Mouse (Mus musculus) effector memory CD4-positive, alpha-beta T cell, adult 5 months (primary cell): Measurements from ENCODE around the gene Gfer. TPM values are rescaled to one million over a fixed set of nuclear protein-coding genes. Genes with fewer than 3 reads are reported as not detected.

ENCODE experiments used
- polyA plus RNA-seq: library from polyadenylated mRNA; unstranded; fragments of 100-300 nt; shearing (Covaris generic); gene quantifications from one replicate; pipeline ENCODE4 v1.2.1, GENCODE M21; 2017

Gfer gene
- 30.1 TPM for polyA plus RNA-seq

DNA sequence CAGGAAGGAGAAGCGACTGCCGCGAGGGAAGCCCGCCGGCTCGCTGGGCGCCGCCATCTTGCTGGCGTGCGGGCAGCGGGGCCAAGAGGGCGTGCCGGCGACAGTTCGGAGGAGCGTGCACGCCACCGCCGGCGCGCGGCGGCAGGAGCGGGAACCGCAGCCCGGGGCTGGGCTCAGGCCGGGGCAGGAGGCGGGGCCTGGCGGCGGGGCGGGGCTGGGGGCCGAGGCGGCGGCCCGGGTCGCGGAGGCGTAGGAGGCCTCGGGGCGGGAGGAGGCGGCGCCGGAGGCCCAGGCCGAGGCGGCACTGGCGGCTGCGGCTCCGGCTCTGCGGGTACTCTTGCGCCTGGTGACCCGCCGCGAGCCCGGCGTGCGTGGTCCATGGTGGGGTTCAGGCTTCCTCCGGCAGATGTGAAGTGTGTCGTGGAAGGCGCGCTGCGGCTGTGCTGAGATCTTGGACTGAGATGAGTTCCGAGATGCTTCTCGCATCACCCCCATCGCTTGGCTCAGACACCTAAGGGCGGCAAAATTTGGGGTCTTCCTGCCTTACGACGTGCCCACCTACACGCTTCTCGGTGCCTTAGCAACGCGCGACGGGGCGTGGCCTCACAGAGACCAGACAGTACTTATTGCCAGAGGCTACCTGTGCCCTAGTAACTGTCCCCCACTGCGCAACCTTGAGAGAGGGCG lies at the start of gene Gfer, which contains the start of gene Noxo1:
TSS of gene Gfer (minus strand) at position 146 of the 687 bp plus-strand sequence.
TSS of gene Noxo1 (plus strand) at position 224 of the 687 bp plus-strand sequence.

GRCm38 (mm10) chr17:24736330-24737051 lies 40.5 kb upstream of the Gfer start, which contains the start of gene Msrb1:
Gene Msrb1 (plus strand): TSS chr17:24736642.

DNA sequence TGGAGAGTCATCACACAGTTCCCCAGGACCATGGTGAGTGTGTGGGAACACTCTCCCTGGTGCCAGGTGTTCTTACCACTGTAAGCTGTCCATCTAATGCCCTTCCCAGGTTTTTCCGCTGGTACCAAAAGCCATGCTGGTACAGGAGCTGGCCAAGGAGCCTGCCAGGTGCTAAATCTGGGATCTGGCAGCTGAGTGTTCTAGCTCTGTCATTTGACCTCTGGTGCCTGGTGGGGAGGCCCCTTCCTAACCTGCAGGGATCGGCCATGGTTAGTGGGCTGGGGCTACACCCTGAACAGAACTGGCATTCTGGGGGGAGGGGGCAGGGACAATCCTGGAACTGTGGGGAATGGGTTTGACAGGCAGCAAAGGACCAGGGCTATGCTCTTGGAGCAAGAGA lies 31.7 kb upstream of the Gfer start, which contains the start of gene Rpl3l:
TSS of gene Rpl3l (plus strand) at position 203 of the 400 bp plus-strand sequence.

GRCm38 (mm10) chr17:24724184-24724583 lies 28.2 kb upstream of the Gfer start, which contains the start of gene Ndufb10:
Gene Ndufb10 (minus strand): TSS chr17:24724478.

GRCm38 (mm10) chr17:24717943-24718342 lies 22.0 kb upstream of the Gfer start, which contains the start of the genes Rnf151 and Rps2:
Gene Rnf151 (minus strand): TSS chr17:24718063.
Gene Rps2 (plus strand): TSS chr17:24718116.

GRCm38 (mm10) chr17:24706982-24707800 lies 11.2 kb upstream of the Gfer start, which contains the start of gene Tbl3:
Gene Tbl3 (minus strand): TSS chr17:24707660.

DNA sequence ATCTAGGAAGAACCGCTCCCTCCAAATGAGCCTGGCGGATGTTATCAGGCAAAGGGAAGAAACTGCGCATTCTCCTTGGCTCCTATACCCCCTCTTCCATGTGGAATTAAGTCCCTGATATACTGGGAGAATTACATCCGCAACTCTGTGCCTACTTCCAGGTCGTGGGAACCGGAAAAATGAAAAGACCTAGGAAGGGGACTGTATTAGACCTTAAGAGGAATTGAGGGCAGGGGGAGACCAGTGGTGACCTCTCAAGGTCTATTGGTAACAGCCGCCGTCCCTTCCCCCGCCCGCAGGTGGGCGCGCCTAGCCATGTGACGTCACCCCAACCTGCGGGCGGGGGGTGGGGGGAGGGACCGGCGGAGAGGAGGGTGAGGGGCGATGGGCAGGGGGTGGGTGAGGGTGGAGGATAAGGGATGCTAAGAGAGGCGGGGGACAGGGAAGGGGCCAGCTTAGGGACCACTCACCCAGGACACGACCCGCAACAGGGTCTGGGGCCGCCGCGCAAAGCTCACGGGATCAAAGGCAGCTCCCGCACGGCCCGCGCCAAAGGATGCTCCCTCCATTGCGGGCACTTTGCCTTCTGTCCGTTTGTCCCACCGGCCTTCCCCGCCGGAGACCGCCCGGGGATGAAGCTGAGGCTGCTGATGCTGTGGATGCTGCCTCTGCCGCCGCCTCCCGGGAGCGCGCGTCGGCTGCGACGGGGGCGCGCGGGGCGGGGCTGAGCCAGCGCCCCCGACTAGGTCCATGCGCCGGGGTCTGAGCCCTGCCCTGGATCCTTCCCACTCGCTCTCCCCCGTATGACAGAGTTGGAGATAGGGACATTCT lies 6.5 kb downstream of the Gfer start, which contains the start of gene Syngr3:
TSS of gene Syngr3 (minus strand) at position 705 of the 831 bp plus-strand sequence.

GRCm38 (mm10) chr17:24669545-24670245 lies 26.3 kb downstream of the Gfer start, which contains the start of gene Zfp598:
Gene Zfp598 (plus strand): TSS chr17:24669687.

GRCm38 (mm10) chr17:24658017-24658758 lies 37.8 kb downstream of the Gfer start, which contains the start of gene Npw:
Gene Npw (minus strand): TSS chr17:24658457.

GRCm38 (mm10) chr17:24650070-24650616 lies 45.8 kb downstream of the Gfer start, which contains the start of gene Slc9a3r2:
Gene Slc9a3r2 (minus strand): TSS chr17:24650327.

Other genes starting within 250 kb of the Gfer start
- gene E4f1, start 225.8 kb downstream of the Gfer start, polyA plus RNA-seq, result 99.5 TPM
- 15.6 TPM for gene Pgp, start 225.8 kb downstream of the Gfer start, polyA plus RNA-seq
- not detected for gene Bricd5, start 222.3 kb downstream of the Gfer start, polyA plus RNA-seq
- 13.8 TPM for gene Mlst8, start 217.1 kb downstream of the Gfer start, polyA plus RNA-seq
- 0.22 TPM for gene Caskin1, start 207.6 kb downstream of the Gfer start, polyA plus RNA-seq
- 67.3 TPM for gene Traf7, start 168.2 kb downstream of the Gfer start, polyA plus RNA-seq
- 2.9 TPM for gene Rab26, start 161.9 kb downstream of the Gfer start, polyA plus RNA-seq
- 51.9 TPM for gene Pkd1, start 146.3 kb downstream of the Gfer start, polyA plus RNA-seq
- 34.7 TPM for gene Tsc2, start 63.5 kb downstream of the Gfer start, polyA plus RNA-seq
- 2.6 TPM for gene Nthl1, start 63.5 kb downstream of the Gfer start, polyA plus RNA-seq
- gene Slc9a3r2, start 45.8 kb downstream of the Gfer start, polyA plus RNA-seq, result 0.34 TPM
- gene Npw, start 37.7 kb downstream of the Gfer start, polyA plus RNA-seq, result not detected
- 20.9 TPM for gene Zfp598, start 26.5 kb downstream of the Gfer start, polyA plus RNA-seq
- gene Syngr3, start 6.2 kb downstream of the Gfer start, polyA plus RNA-seq, result 0.34 TPM
- gene Noxo1, start 78 bp upstream of the Gfer start, polyA plus RNA-seq, result 1.4 TPM
- 40.1 TPM for gene Tbl3, start 11.5 kb upstream of the Gfer start, polyA plus RNA-seq
- not detected for gene Rnf151, start 21.9 kb upstream of the Gfer start, polyA plus RNA-seq
- 937 TPM for gene Rps2, start 22.0 kb upstream of the Gfer start, polyA plus RNA-seq
- 131 TPM for gene Ndufb10, start 28.3 kb upstream of the Gfer start, polyA plus RNA-seq
- gene Rpl3l, start 31.7 kb upstream of the Gfer start, polyA plus RNA-seq, result not detected
- 8.5 TPM for gene Msrb1, start 40.5 kb upstream of the Gfer start, polyA plus RNA-seq
- gene Hs3st6, start 56.8 kb upstream of the Gfer start, polyA plus RNA-seq, result not detected
- gene Meiob, start 108.1 kb upstream of the Gfer start, polyA plus RNA-seq, result not detected
- 37.5 TPM for gene Hagh, start 144.0 kb upstream of the Gfer start, polyA plus RNA-seq
- gene Fahd1, start 154.2 kb upstream of the Gfer start, polyA plus RNA-seq, result 0.34 TPM
- gene Igfals, start 169.8 kb upstream of the Gfer start, polyA plus RNA-seq, result not detected
- gene Nubp2, start 190.2 kb upstream of the Gfer start, polyA plus RNA-seq, result 57.2 TPM
- 61.2 TPM for gene Spsb3, start 190.5 kb upstream of the Gfer start, polyA plus RNA-seq
- 35.7 TPM for gene Eme2, start 198.9 kb upstream of the Gfer start, polyA plus RNA-seq
- gene Mrps34, start 199.0 kb upstream of the Gfer start, polyA plus RNA-seq, result 43.8 TPM
- 27.5 TPM for gene Nme3, start 200.3 kb upstream of the Gfer start, polyA plus RNA-seq
- 56.1 TPM for gene Mapk8ip3, start 240.8 kb upstream of the Gfer start, polyA plus RNA-seq